Mouse (Mus musculus) cerebellum, adult 2 months (tissue): ENCODE data around the gene Atp9a. TPM values are rescaled to one million over a fixed set of nuclear protein-coding genes. Genes with fewer than 3 reads are reported as not detected.
"Not testable (repeated sequence)": the region's sequence is repeated elsewhere in the genome, so short reads cannot be mapped to it uniquely, and the experiment has no call there.

Experiments
- DNase-seq, 2 experiments: peaks; one replicate each; pipeline ENCODE4 v3.0.0; 2021
- H3K27ac ChIP-seq: fragments of 200-500 bp; 2 replicates; pipeline ENCODE4 v1.5.1; 2012; ENCODE audit warnings: low read length, control low read depth, inconsistent platforms; ENCODE audit not compliant: insufficient read depth
- H3K27me3 ChIP-seq: fragments of 200-500 bp; 2 replicates; pipeline ENCODE4 v1.6.1; 2012; ENCODE audit warnings: inconsistent platforms, mild to moderate bottlenecking, low read length, moderate library complexity; ENCODE audit not compliant: control insufficient read depth, insufficient read depth
- H3K4me1 ChIP-seq: fragments of 200-500 bp; 2 replicates; pipeline ENCODE4 v1.6.1; 2011; ENCODE audit warnings: low read length; ENCODE audit not compliant: control insufficient read depth, insufficient read depth
- H3K4me3 ChIP-seq: fragments of 200-500 bp; replicated peaks from 2 replicates; pipeline ENCODE3; 2011; ENCODE audit warnings: mild to moderate bottlenecking, low read depth, low read length, control low read depth; ENCODE audit not compliant: insufficient read depth
- CTCF ChIP-seq: fragments of 200-500 bp; IDR thresholded peaks from 2 replicates; pipeline ENCODE4 v1.5.1; 2011; ENCODE audit warnings: low read depth, mild to moderate bottlenecking, control low read depth, low read length, moderate library complexity, borderline replicate concordance; ENCODE audit not compliant: insufficient read depth
- POLR2A ChIP-seq: fragments of 200-500 bp; IDR thresholded peaks from 2 replicates; pipeline ENCODE4 v1.6.1; 2011; ENCODE audit warnings: low read length, control low read depth, borderline replicate concordance; ENCODE audit not compliant: insufficient read depth
- WGBS: fragments of 180-500 bp; shearing (Covaris S2); methylation state at CpG from one replicate; pipeline ENCODE4 v1.1.7; 2018; 5-methylcytosine and 5-hydroxymethylcytosine counted together
- polyA plus RNA-seq: library from polyadenylated mRNA; depleted of rRNA; stranded (reverse); fragments of >200 nt; gene quantifications from 2 replicates; pipeline ENCODE4 v1.2.3, GENCODE M21; 2012

Gene Atp9a
- polyA plus RNA-seq, 1 experiment, result 321 TPM

DNA sequence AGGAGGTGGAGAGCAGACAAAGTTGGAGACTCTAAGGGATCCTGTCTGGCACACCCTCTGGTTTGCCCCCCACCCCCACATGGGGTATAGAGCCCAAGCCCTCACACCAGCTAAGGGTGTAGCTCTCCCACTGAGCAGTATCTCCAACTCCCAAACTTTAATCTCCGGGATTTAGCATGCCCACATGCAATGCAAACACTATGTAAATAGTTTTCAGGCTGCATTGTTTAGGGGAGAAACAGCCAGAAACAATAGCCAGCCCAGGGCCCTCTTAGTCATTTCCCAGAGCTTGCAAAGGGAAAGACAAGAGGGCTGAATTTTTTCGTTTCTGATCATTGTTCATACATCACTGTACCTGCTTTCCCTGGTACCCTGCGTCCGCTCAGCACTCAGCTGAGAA, 19.7 kb upstream of the Atp9a start:
- WGBS, result 22% methylated on average over 4 of the region's 4 CpGs
- Histone ChIP-seq H3K27me3 (peaks cover 12% of the 10 kb centered on the region; the same call in 1 of the 2 replicates), H3K4me3 (no peak overlapping the region), H3K27ac (no peak overlapping the region), H3K4me1 (no peaks in the 10 kb centered on the region; the same call in 1 of the 2 replicates)
- no peak for DNase-seq
- TF ChIP-seq POLR2A, result no peak
- no peak for TF ChIP-seq CTCF

DNA sequence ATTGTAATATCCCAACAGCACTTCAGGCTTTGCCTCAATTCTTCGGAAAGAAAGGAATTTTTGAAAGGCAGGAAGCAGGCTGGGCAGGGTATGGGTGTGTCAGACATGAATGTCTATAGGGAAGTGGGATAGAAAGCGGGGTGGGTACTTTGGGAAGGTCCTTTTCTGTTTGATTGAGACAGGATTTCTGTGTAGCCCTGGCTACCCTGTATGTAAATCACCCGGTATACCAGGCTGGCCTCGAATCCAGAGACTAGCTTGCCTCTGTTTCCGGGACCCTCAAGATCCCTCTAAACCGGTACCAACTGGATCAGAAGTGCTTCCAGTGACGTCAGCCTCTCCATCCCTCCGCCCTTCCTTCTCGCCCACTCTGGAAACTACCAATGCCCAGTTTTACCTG, 18.9 kb upstream of the Atp9a start:
- TF ChIP-seq POLR2A, result no peak
- no peak for TF ChIP-seq CTCF
- peaks cover 8% of the 10 kb centered on the region; the same call in 1 of the 2 replicates for H3K27me3 ChIP-seq
- H3K4me1 ChIP-seq, result no peaks in the 10 kb centered on the region; the same call in 1 of the 2 replicates
- no peak overlapping the region for H3K4me3 ChIP-seq
- H3K27ac ChIP-seq, result no peak overlapping the region
- DNase-seq, result no peak
- 90% methylated on average over 9 of the region's 9 CpGs for WGBS

GRCm38 (mm10) chr2:168744406-168744805, 2.2 kb upstream of the Atp9a start:
- not testable (repeated sequence) for H3K4me1 ChIP-seq, H3K27me3 ChIP-seq, H3K4me3 ChIP-seq, H3K27ac ChIP-seq, DNase-seq
- WGBS, result 91% methylated on average over 10 of the region's 10 CpGs

DNA sequence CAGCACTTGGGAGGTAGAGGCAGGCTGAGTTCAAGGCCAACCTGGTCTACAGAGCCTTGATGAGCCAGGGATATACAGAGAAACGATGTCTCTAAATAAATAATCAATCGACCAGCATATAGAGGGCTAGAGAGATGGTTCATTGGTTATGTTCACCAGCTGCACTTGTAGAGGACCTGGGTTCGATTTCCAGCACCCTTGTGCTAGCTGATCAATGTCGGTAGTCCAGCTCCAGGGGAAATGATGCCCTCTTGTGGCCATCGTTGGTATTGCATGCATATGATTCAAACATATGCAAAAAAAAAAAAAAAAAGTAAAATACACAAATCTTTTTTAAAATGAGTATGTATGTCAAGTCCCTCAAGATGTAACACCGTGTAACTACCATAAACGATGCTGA, 440 bp upstream of the Atp9a start:
- peak; percentile 60 to 75 for DNase-seq
- Histone ChIP-seq H3K4me3 (peak overlapping the region; percentile 84), H3K4me1 (no peaks in the 10 kb centered on the region), H3K27me3 (no peaks in the 10 kb centered on the region), H3K27ac (peak overlapping the region; percentile 71)
- 24% methylated on average over 7 of the region's 7 CpGs for WGBS
- TF ChIP-seq POLR2A (no peak), CTCF (peak; percentile 75)

- Histone ChIP-seq H3K27me3 (no peaks in the 10 kb centered on the region), H3K4me3 (peak overlapping the region; percentile 88), H3K4me1 (no peaks in the 10 kb centered on the region), H3K27ac (peak overlapping the region; percentile 88)
- DNase-seq, result peak; percentile 89 to 90
- under 1% methylated on average over 79 of the region's 108 CpGs for WGBS
- TF ChIP-seq CTCF, result peak; percentile 14; the same call in 1 of the 2 replicates
- peak; percentile 35; the same call in 1 of the 2 replicates for TF ChIP-seq POLR2A
These were observed 743 bp downstream of the Atp9a start for GRCm38 (mm10) chr2:168741273-168742058.

DNA sequence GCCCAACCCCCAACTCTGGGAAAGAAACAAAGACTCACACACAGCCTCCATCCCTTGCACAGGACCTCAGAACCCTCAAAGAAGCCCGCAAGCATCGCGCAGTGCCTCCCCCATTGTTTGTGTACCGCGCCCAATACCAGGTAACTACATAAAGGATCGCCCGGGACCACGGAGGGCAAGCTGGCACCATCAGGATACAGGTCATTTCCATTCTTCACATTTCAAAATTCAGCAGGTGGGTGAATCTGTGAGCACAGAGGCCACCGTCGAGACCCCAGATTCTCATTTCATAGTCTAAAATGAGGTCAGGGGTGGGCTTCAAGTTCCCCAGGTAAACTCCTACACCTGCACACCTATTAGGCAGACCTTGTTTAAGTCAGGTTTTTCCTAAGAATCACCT, 1.7 kb downstream of the Atp9a start:
- Histone ChIP-seq H3K27ac (no peak overlapping the region), H3K4me1 (peaks cover 3% of the 10 kb centered on the region; the same call in 1 of the 2 replicates), H3K27me3 (no peaks in the 10 kb centered on the region), H3K4me3 (peak overlapping the region; percentile 88)
- no peak for TF ChIP-seq CTCF
- TF ChIP-seq POLR2A, result no peak
- WGBS, result 85% methylated on average over 10 of the region's 10 CpGs
- DNase-seq, result no peak

DNA sequence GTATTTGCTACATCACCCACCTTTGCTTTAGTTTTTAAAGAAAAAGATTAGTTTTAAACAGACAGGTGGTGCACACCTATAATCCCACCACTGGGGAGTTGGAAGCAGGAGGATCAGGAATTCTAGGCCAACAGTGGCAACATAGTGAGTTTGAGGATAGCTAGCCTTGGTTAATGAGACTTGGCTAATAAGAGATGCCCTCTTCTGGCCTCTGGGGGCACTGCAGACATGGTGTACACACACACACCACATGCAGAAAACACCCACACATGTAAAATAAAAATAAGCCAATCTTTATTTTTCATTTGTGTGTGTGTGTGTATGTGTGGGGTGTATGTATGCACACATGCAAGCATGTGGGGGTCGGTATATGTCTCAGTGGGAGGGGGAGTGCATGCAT, 3.4 kb downstream of the Atp9a start:
- Histone ChIP-seq H3K4me1 (peaks cover 13% of the 10 kb centered on the region), H3K27me3 (no peaks in the 10 kb centered on the region), H3K4me3 (no peak overlapping the region), H3K27ac (no peak overlapping the region)
- DNase-seq, result no peak
- WGBS, result 97% methylated on average over 1 of the region's 1 CpGs
- TF ChIP-seq POLR2A, result no peak
- peak; percentile 32; the same call in 1 of the 2 replicates for TF ChIP-seq CTCF

DNA sequence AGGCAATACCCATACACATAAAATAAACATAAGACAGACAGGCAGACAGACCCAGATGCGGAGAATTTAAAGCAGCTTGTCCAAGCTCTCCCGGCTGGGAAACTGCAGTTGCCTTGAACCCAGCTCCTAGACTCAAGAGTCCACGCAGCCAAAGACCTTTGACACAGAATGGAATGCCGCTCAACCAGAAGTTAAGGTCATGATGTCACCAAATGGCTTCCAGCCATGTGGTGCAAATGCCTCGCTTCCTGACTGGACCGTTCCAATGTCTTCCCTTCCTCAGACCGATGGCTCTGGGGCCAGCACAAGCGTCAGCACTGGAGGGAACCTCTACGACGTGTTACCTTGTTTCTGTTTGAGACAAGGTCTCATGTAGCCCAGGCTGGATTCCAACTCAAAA, 4.3 kb downstream of the Atp9a start:
- Histone ChIP-seq H3K27ac (no peak overlapping the region), H3K4me1 (peaks cover 13% of the 10 kb centered on the region), H3K4me3 (no peak overlapping the region), H3K27me3 (no peaks in the 10 kb centered on the region)
- DNase-seq, result no peak
- no peak for TF ChIP-seq POLR2A
- TF ChIP-seq CTCF, result no peak
- 55% methylated on average over 10 of the region's 10 CpGs for whole genome bisulfite sequencing
